Mouse (Mus musculus) ovary, adult 2 months (tissue): ENCODE results near the gene Gm13769. TPM values are rescaled to one million over a fixed set of nuclear protein-coding genes. Genes with fewer than 3 reads are reported as not detected.

ENCODE experiments used
- polyA plus RNA-seq: library from polyadenylated mRNA; depleted of rRNA; stranded (reverse); fragments of >200 nt; gene quantifications from 2 replicates; pipeline ENCODE4 v1.2.3, GENCODE M21; 2012; rRNA removed

The Gm13769 gene
- polyA plus RNA-seq = not detected in 2 replicates

GRCm38 (mm10) chr2:90321900-90322299, at the start of gene Gm13769:
TSS of gene Gm13769 (plus strand) at chr2:90322200.

GRCm38 (mm10) chr2:90292741-90293140, 29.3 kb upstream of the Gm13769 start, which contains the start of gene Olfr1272:
TSS of gene Olfr1272 (minus strand) at chr2:90292841.

Other genes starting within 250 kb of the Gm13769 start
- gene Olfr1269, start 200.8 kb upstream of the Gm13769 start, polyA plus RNA-seq = not detected in 2 replicates
- not detected in 2 replicates for gene Olfr32, start 179.9 kb upstream of the Gm13769 start, polyA plus RNA-seq
- gene Olfr1270, start 169.1 kb upstream of the Gm13769 start, polyA plus RNA-seq = not detected in 2 replicates
- gene Olfr1506, start 97.7 kb upstream of the Gm13769 start, polyA plus RNA-seq = not detected in 2 replicates
- gene Olfr142, start 64.6 kb upstream of the Gm13769 start, polyA plus RNA-seq = not detected in 2 replicates
- not detected in 2 replicates for gene Olfr1271, start 51.2 kb upstream of the Gm13769 start, polyA plus RNA-seq
- gene Olfr1272, start 29.4 kb upstream of the Gm13769 start, polyA plus RNA-seq = not detected in 2 replicates
- not detected in 2 replicates for gene Olfr1274-ps, start 76.5 kb downstream of the Gm13769 start, polyA plus RNA-seq